Mouse (Mus musculus) CH12.LX (cell line): ENCODE measurements around the gene Slc37a3. TPM values are rescaled to one million over a fixed set of nuclear protein-coding genes. Genes with fewer than 3 reads are reported as not detected.

Source experiments
- DNase-seq: peaks from one replicate; pipeline ENCODE4 v3.0.0-alpha.2; 2013; ENCODE audit errors: extremely low read depth
- H3K27ac ChIP-seq: 2 replicates; pipeline ENCODE4 v1.5.1; 2012; ENCODE audit warnings: low read depth, mild to moderate bottlenecking, control low read depth, moderate library complexity; ENCODE audit not compliant: insufficient read depth
- H3K27me3 ChIP-seq: replicated peaks from 2 replicates; pipeline ENCODE3; 2012; ENCODE audit warnings: inconsistent platforms
- H3K36me3 ChIP-seq, 2 experiments: replicated peaks in 1 of 2; 2 replicates each; pipeline versions ENCODE3 to v1.6.1; 2012; ENCODE audit warnings: inconsistent platforms in 1 of 2, low read length in 1 of 2, mild to moderate bottlenecking in 1 of 2, mixed read lengths in 1 of 2, moderate library complexity in 1 of 2; ENCODE audit not compliant: control insufficient read depth in 1 of 2, insufficient read depth in 1 of 2
- H3K4me1 ChIP-seq, 2 experiments: 2 replicates each; pipeline ENCODE4 v1.6.1; 2012; ENCODE audit warnings: inconsistent platforms in 1 of 2, moderate library complexity in 1 of 2; ENCODE audit not compliant: insufficient read depth in 2 of 2, control insufficient read depth in 1 of 2
- H3K4me2 ChIP-seq: 2 replicates; pipeline ENCODE4 v1.6.1; 2012; ENCODE audit warnings: low read depth, mild to moderate bottlenecking, control low read depth; ENCODE audit not compliant: poor library complexity, insufficient read depth, severe bottlenecking
- H3K4me3 ChIP-seq, 3 experiments: fragments of 150-350 bp in 1 of 3; sonication (generic) in 1 of 3; replicated peaks in 1 of 3; 2 replicates each; pipeline versions ENCODE3 to v1.5.1; 2011 to 2012; ENCODE audit warnings: low read depth in 2 of 3, low read length in 2 of 3, mild to moderate bottlenecking in 2 of 3, moderate library complexity in 2 of 3, control low read depth in 1 of 3, improper control_type of control experiment in 1 of 3, inconsistent platforms in 1 of 3, mixed read lengths in 1 of 3; ENCODE audit not compliant: poor library complexity in 1 of 3
- H3K79me2 ChIP-seq: replicated peaks from 2 replicates; pipeline ENCODE4 v1.6.1; 2012; ENCODE audit warnings: mild to moderate bottlenecking, moderate library complexity; ENCODE audit not compliant: control insufficient read depth, poor library complexity, insufficient read depth, severe bottlenecking; ENCODE audit errors: extremely low read depth
- H3K9ac ChIP-seq: 2 replicates; pipeline ENCODE4 v1.6.1; 2012; ENCODE audit warnings: low read depth, mild to moderate bottlenecking, control low read depth, moderate library complexity; ENCODE audit not compliant: insufficient read depth
- H3K9me3 ChIP-seq: replicated peaks from 2 replicates; pipeline ENCODE3; 2012; ENCODE audit warnings: low read length, inconsistent platforms, mixed read lengths
- BHLHE40 ChIP-seq: IDR thresholded peaks from 2 replicates; pipeline ENCODE4 v1.6.1; 2011; ENCODE audit warnings: mild to moderate bottlenecking, low read depth, low read length, improper control_type of control experiment
- CHD2 ChIP-seq: IDR thresholded peaks from 2 replicates; pipeline ENCODE4 v1.6.1; 2011; ENCODE audit warnings: low read length, improper control_type of control experiment
- CTCF ChIP-seq, 2 experiments: IDR thresholded peaks in 1 of 2; conservative IDR thresholded peaks in 1 of 2; 2 replicates each; pipeline ENCODE4 v1.5.1; 2011 to 2012; ENCODE audit warnings: low read depth in 2 of 2, low read length in 2 of 2, improper control_type of control experiment in 1 of 2, inconsistent platforms in 1 of 2, mild to moderate bottlenecking in 1 of 2, moderate library complexity in 1 of 2
- ELF1 ChIP-seq: IDR thresholded peaks from 2 replicates; pipeline ENCODE4 v1.6.1; 2014; ENCODE audit warnings: low read depth, mild to moderate bottlenecking, inconsistent platforms, low read length, improper control_type of control experiment
- GABPA ChIP-seq: IDR thresholded peaks from 2 replicates; pipeline ENCODE4 v1.6.1; 2012; ENCODE audit warnings: low read depth, low read length, improper control_type of control experiment, inconsistent platforms; ENCODE audit not compliant: insufficient replicate concordance
- IRF4 ChIP-seq: IDR thresholded peaks from 2 replicates; pipeline ENCODE4 v1.6.1; 2014; ENCODE audit warnings: low read depth, mild to moderate bottlenecking, inconsistent platforms, low read length, improper control_type of control experiment
- JUN ChIP-seq: IDR thresholded peaks from 2 replicates; pipeline ENCODE4 v1.6.1; 2011; ENCODE audit warnings: low read depth, mild to moderate bottlenecking, low read length, improper control_type of control experiment, moderate library complexity; ENCODE audit not compliant: insufficient read depth
- JUND ChIP-seq: conservative IDR thresholded peaks from 2 replicates; pipeline ENCODE4 v1.6.1; 2011; ENCODE audit warnings: low read depth, low read length, improper control_type of control experiment
- MAFK ChIP-seq: IDR thresholded peaks from 2 replicates; pipeline ENCODE4 v1.6.1; 2011; ENCODE audit warnings: low read length, improper control_type of control experiment; ENCODE audit not compliant: insufficient replicate concordance
- MAX ChIP-seq: IDR thresholded peaks from 2 replicates; pipeline ENCODE4 v1.6.1; 2011; ENCODE audit warnings: low read length, improper control_type of control experiment
- MAZ ChIP-seq: IDR thresholded peaks from 2 replicates; pipeline ENCODE4 v1.6.1; 2012; ENCODE audit warnings: low read depth, mild to moderate bottlenecking, inconsistent platforms, low read length, improper control_type of control experiment, moderate library complexity
- MXI1 ChIP-seq: IDR thresholded peaks from 2 replicates; pipeline ENCODE4 v1.6.1; 2011; ENCODE audit warnings: mild to moderate bottlenecking, low read depth, low read length, improper control_type of control experiment
- MYC ChIP-seq: IDR thresholded peaks from 2 replicates; pipeline ENCODE4 v1.6.1; 2011; ENCODE audit warnings: low read depth, mild to moderate bottlenecking, improper control_type of control experiment, low read length
- POLR2A ChIP-seq: IDR thresholded peaks from 2 replicates; pipeline ENCODE4 v1.6.1; 2011; ENCODE audit warnings: low read depth, mild to moderate bottlenecking, improper control_type of control experiment, low read length
- RAD21 ChIP-seq: IDR thresholded peaks from 2 replicates; pipeline ENCODE4 v1.6.1; 2011; ENCODE audit warnings: low read depth, mild to moderate bottlenecking, low read length, improper control_type of control experiment, moderate library complexity
- SMC3 ChIP-seq: IDR thresholded peaks from 2 replicates; pipeline ENCODE4 v1.6.1; 2011; ENCODE audit warnings: low read depth, low read length, improper control_type of control experiment
- UBTF ChIP-seq: IDR thresholded peaks from 2 replicates; pipeline ENCODE4 v1.6.1; 2012; ENCODE audit warnings: low read depth, mild to moderate bottlenecking, inconsistent platforms, low read length, improper control_type of control experiment, moderate library complexity
- USF2 ChIP-seq: conservative IDR thresholded peaks from 2 replicates; pipeline ENCODE4 v1.6.1; 2011; ENCODE audit warnings: low read depth, low read length, improper control_type of control experiment
- ZC3H11A ChIP-seq: IDR thresholded peaks from 2 replicates; pipeline ENCODE4 v1.6.1; 2012; ENCODE audit warnings: low read depth, mild to moderate bottlenecking, inconsistent platforms, low read length, improper control_type of control experiment
- ZMIZ1 ChIP-seq: IDR thresholded peaks from 2 replicates; pipeline ENCODE4 v1.6.1; 2012; ENCODE audit warnings: low read depth, mild to moderate bottlenecking, inconsistent platforms, low read length, improper control_type of control experiment
- ZNF384 ChIP-seq: IDR thresholded peaks from 2 replicates; pipeline ENCODE4 v1.6.1; 2012; ENCODE audit warnings: low read depth, low read length, improper control_type of control experiment, inconsistent platforms
- dilution Hi-C: fragments of 300-500 bp; cut with MboI; formaldehyde crosslinking; loops from 2 replicates; pipeline ENCODE4 v1.14.3; 2020; ENCODE audit warnings: low sequenced_read_pairs; ENCODE audit not compliant: extremely low pct_unique_long_range_greater_than_20kb, extremely low pct_ligation_motif_present
- in situ Hi-C: fragments of 300-500 bp; cut with MboI; formaldehyde crosslinking; loops from 3 replicates; pipeline ENCODE4 v1.14.3; 2019; ENCODE audit warnings: low sequenced_read_pairs, low pct_ligation_motif_present, low pct_unique_long_range_greater_than_20kb, mixed read lengths
- polyA plus RNA-seq: library from polyadenylated mRNA; unstranded; fragments of >175 nt; gene quantifications from 2 replicates; pipeline ENCODE4 v1.2.1, GENCODE M21; 2012; ENCODE audit warnings: low read depth; ENCODE audit not compliant: insufficient read length
- total RNA-seq, 2 experiments: library from RNA; depleted of rRNA; stranded (reverse); fragments of 300-350 nt in 1 of 2; fragments of >200 nt in 1 of 2; gene quantifications; 2 replicates each; pipeline ENCODE4 v1.2.3; 2012 to 2014

Slc37a3 gene
- total and polyA plus RNA-seq, 3 experiments, result 2.6 to 8.7 (median 8.0) TPM

GRCm38 (mm10) chr6:39346991-39347501 is 30.4 kb downstream of the Slc37a3 start:
- Histone ChIP-seq H3K27me3 (no peaks in the 10 kb centered on the region), H3K9me3 (no peaks in the 10 kb centered on the region), H3K4me1 (peaks cover 13 to 27% of the 10 kb centered on the region in 2 experiments), H3K4me3 (no peak overlapping the region), H3K27ac (no peak overlapping the region), H3K4me2 (no peak overlapping the region), H3K36me3 (peaks cover 56 to 81% of the 10 kb centered on the region in 2 experiments), H3K79me2 (no peaks in the 10 kb centered on the region), H3K9ac (no peak overlapping the region)
- no peak for DNase-seq
- in situ Hi-C loops, result loop anchor here (10.0 kb wide), 1 partner anchor 152 kb away; no protein-coding TSS in a partner anchor
- dilution Hi-C loops, result no loop called here
- no peak for TF ChIP-seq MAFK
- TF ChIP-seq JUN, result no peak
- TF ChIP-seq POLR2A, result no peak

- H3K9me3 ChIP-seq, result no peaks in the 10 kb centered on the region
- TF ChIP-seq JUND (no peak), UBTF (no peak), CHD2 (no peak), MAZ (no peak), BHLHE40 (no peak), GABPA (no peak)
- no peaks in the 10 kb centered on the region for H3K27me3 ChIP-seq
- no peak overlapping the region for H3K27ac ChIP-seq
- H3K4me3 ChIP-seq, result no peak overlapping the region
- H3K4me2 ChIP-seq, result no peak overlapping the region
- peaks cover 13 to 36% of the 10 kb centered on the region in 2 experiments for H3K4me1 ChIP-seq
- in situ Hi-C loops, result loop anchor here (10.0 kb wide), 1 partner anchor 151 kb away; no protein-coding TSS in a partner anchor
- peaks cover 46 to 71% of the 10 kb centered on the region in 2 experiments for H3K36me3 ChIP-seq
- no peak for DNase-seq
- H3K79me2 ChIP-seq, result no peaks in the 10 kb centered on the region
- dilution Hi-C loops, result no loop called here
- H3K9ac ChIP-seq, result no peak overlapping the region
Measured at GRCm38 (mm10) chr6:39345430-39345829, 32.0 kb downstream of the Slc37a3 start.

- H3K4me3 ChIP-seq, result no peak overlapping the region
- in situ Hi-C loops (loop anchor here (10.0 kb wide), 1 partner anchor 149 kb away; no protein-coding TSS in a partner anchor), dilution Hi-C loops (no loop called here)
- H3K79me2 ChIP-seq, result no peaks in the 10 kb centered on the region
- H3K27ac ChIP-seq, result no peak overlapping the region
- H3K27me3 ChIP-seq, result no peaks in the 10 kb centered on the region
- no peaks in the 10 kb centered on the region for H3K9me3 ChIP-seq
- peaks cover 8 to 30% of the 10 kb centered on the region in 2 experiments for H3K4me1 ChIP-seq
- no peak overlapping the region for H3K9ac ChIP-seq
- no peak overlapping the region for H3K4me2 ChIP-seq
- peak; percentile 66 for DNase-seq
- no peak for TF ChIP-seq ELF1
- TF ChIP-seq MYC, result peak; percentile 74; the same call in 1 of the 2 replicates
- peak; percentile 85 for TF ChIP-seq MAX
- peak; percentile 89 for TF ChIP-seq RAD21
- TF ChIP-seq SMC3, result peak; percentile 86
- peak; percentile 77 to 94 for TF ChIP-seq CTCF (conservative IDR thresholded peaks at IDR 0.05 in 1 of 2, IDR thresholded peaks at IDR 0.05 in 1 of 2; ENCODE audit: low read depth in 2 of 2, low read length in 2 of 2)
- TF ChIP-seq ZC3H11A, result peak; percentile 57
- TF ChIP-seq JUND, result no peak
- TF ChIP-seq USF2, result no peak
- TF ChIP-seq ZMIZ1, result no peak
- no peak for TF ChIP-seq MXI1
- no peak for TF ChIP-seq ZNF384
- no peak for TF ChIP-seq UBTF
- TF ChIP-seq IRF4, result 0 out of 2 replicates have a peak, but pooled peaks have one; percentile 32
- H3K36me3 ChIP-seq, result peaks cover 32 to 62% of the 10 kb centered on the region in 2 experiments
Measured at GRCm38 (mm10) chr6:39344020-39344419, 33.5 kb downstream of the Slc37a3 start.
